Mouse (Mus musculus): ENCODE data around the gene Pogz.

GRCm38 (mm10) chr3:94888595-94888994, 51.2 kb downstream of the Pogz start:
- no peak for TF ChIP-seq GATA1 (IDR thresholded peaks at IDR 0.05; ENCODE audit: borderline replicate concordance, low read length)
- TF ChIP-seq FLI1 (IDR thresholded peaks at IDR 0.05; ENCODE audit: low read length) = no peak
